ENCODE assay signal across 13 mouse cellular contexts in the genomic region with DNA sequence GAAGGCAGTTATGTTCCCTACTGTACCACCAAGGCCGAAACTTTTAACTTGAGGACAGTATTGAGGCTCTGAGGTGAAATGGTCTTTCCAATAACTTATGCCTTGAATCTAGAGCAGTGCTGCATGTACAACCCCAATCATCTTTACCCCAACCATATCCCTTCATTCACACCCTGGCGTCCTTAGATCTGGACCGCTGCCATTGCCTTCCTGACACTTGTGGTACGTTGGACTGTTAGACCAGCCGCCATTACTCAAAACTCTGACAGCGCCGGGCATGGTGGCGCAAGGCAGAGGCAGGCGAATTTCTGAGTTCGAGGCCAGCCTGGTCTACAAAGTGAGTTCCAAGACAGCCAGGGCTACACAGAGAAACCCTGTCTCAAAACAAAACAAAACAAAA.
DNase-seq lines count a peak whose midpoint lies in the region; ATAC-seq and TF ChIP-seq lines count a peak whose summit lies in the region.
"Had no signal": no experiment of that assay in that cellular context is flagged by ENCODE, and none has a peak within 500 bp of the region (broad histone marks: within the 10 kb centered on the region; RNA-seq: fewer than 3 reads in every experiment).

No protein-coding gene starts in this region.

- H3ac ChIP-seq in myocyte (ENCODE audit: control insufficient read depth, insufficient read length): no peak overlapping the region

- no peak for DNase-seq in heart, postnatal 14 days
- no peak for DNase-seq in lung, postnatal 4 days
- DNase-seq in thymus, postnatal 0 days (ENCODE audit: low spot score): no peak
- no peak for DNase-seq in thymus, postnatal 10 days (ENCODE audit: low spot score in 2 of 2)
- DNase-seq: adrenal gland, postnatal 25 days; cerebellum, adult 11 months; lung, postnatal 10 days; right cerebral cortex, postnatal 25 days had no signal

- peak overlapping the region; percentile 86 for H3K4me2 ChIP-seq in heart, embryonic 14.5 days (ENCODE audit: low read length)
- H3K4me2 ChIP-seq in lung, embryonic 16.5 days (ENCODE audit: low read depth, low read length): peak overlapping the region; percentile 93; the same call in 1 of the 2 replicates
- peak overlapping the region; percentile 80 for H3K4me2 ChIP-seq in forebrain, embryonic 15.5 days (replicated peaks)
- H3K4me2 ChIP-seq in myocyte (ENCODE audit: low read depth): peak overlapping the region; percentile 65

- no peak overlapping the region for H3K9ac ChIP-seq in heart, embryonic 14.5 days (ENCODE audit: low read length)
- no peak overlapping the region for H3K9ac ChIP-seq in lung, embryonic 16.5 days (ENCODE audit: low read length)
- no peak overlapping the region for H3K9ac ChIP-seq in forebrain, embryonic 15.5 days (replicated peaks)

- peak overlapping the region in 1 of 2 experiments; percentile 81; a peak in 1 of 4 replicates for H3K4me3 ChIP-seq in heart, embryonic 14.5 days (ENCODE audit: control insufficient read depth in 1 of 2, insufficient read depth in 1 of 2, low read depth in 1 of 2, low read length in 2 of 2)
- H3K4me3 ChIP-seq in lung, embryonic 16.5 days (ENCODE audit: low read length): no peak overlapping the region
- H3K4me3 ChIP-seq in forebrain, embryonic 15.5 days: no peak overlapping the region
- peak overlapping the region; percentile 52 for H3K4me3 ChIP-seq in myocyte

- intact Hi-C loops in heart, postnatal 14 days (cut with DNase I): no loop called here

- no peak overlapping the region for H3K27ac ChIP-seq in heart, embryonic 14.5 days (replicated peaks in 1 of 2; ENCODE audit: control insufficient read depth in 1 of 2, insufficient read depth in 1 of 2, low read depth in 2 of 2, low read length in 2 of 2)
- H3K27ac ChIP-seq in lung, embryonic 16.5 days (ENCODE audit: low read length): no peak overlapping the region
- H3K27ac ChIP-seq in forebrain, embryonic 15.5 days (replicated peaks): no peak overlapping the region

- ATAC-seq in heart, embryonic 14.5 days (ENCODE audit: insufficient number of reproducible peaks, insufficient read depth, low FRiP score, low read depth): no peak
- ATAC-seq in lung, embryonic 16.5 days (ENCODE audit: low read depth): no peak
- ATAC-seq in forebrain, embryonic 15.5 days (replicated peaks): no peak
- ATAC-seq: CD4-positive, CD25-positive, alpha-beta regulatory T cell, adult 4 months had no signal

- peaks cover 61% of the 10 kb centered on the region for H3K79me2 ChIP-seq in myocyte (ENCODE audit: control insufficient read depth, insufficient read depth)

- no peaks in the 10 kb centered on the region for H3K36me3 ChIP-seq in heart, embryonic 14.5 days (ENCODE audit: control insufficient read depth, insufficient read depth, low read length)
- H3K36me3 ChIP-seq in lung, embryonic 16.5 days (ENCODE audit: control insufficient read depth, insufficient read depth, low read length): no peaks in the 10 kb centered on the region
- H3K36me3 ChIP-seq in forebrain, embryonic 15.5 days: no peaks in the 10 kb centered on the region
- H3K36me3 ChIP-seq in myocyte (ENCODE audit: control insufficient read depth, insufficient read depth): no peaks in the 10 kb centered on the region

- H3K9me3 ChIP-seq in heart, embryonic 14.5 days (ENCODE audit: control insufficient read depth, low read length): no peaks in the 10 kb centered on the region
- no peaks in the 10 kb centered on the region for H3K9me3 ChIP-seq in lung, embryonic 16.5 days (ENCODE audit: control insufficient read depth, low read length)
- no peaks in the 10 kb centered on the region for H3K9me3 ChIP-seq in forebrain, embryonic 15.5 days

- no peak for TF ChIP-seq POLR2A in myocyte (IDR thresholded peaks at IDR 0.05; ENCODE audit: insufficient read length, low read depth)

- H3K27me3 ChIP-seq in heart, embryonic 14.5 days (ENCODE audit: control insufficient read depth, insufficient read depth, low read length): no peaks in the 10 kb centered on the region
- H3K27me3 ChIP-seq in lung, embryonic 16.5 days (ENCODE audit: control insufficient read depth, insufficient read depth, low read depth, low read length): no peaks in the 10 kb centered on the region
- H3K27me3 ChIP-seq in forebrain, embryonic 15.5 days: no peaks in the 10 kb centered on the region
- no peaks in the 10 kb centered on the region for H3K27me3 ChIP-seq in myocyte (ENCODE audit: control insufficient read depth, insufficient read depth, insufficient read length)

- WGBS in heart, embryonic 14.5 days: 86% methylated on average over 10 of the region's 10 CpGs
- WGBS in lung, embryonic 16.5 days: 79% methylated on average over 10 of the region's 10 CpGs
- 90% methylated on average over 10 of the region's 10 CpGs for WGBS in forebrain, embryonic 15.5 days

- peaks cover 0 to 10% of the 10 kb centered on the region in 2 experiments; a peak in 2 of 4 replicates for H3K4me1 ChIP-seq in heart, embryonic 14.5 days (ENCODE audit: control insufficient read depth in 2 of 2, insufficient read depth in 2 of 2, low read length in 2 of 2)
- peaks cover 7% of the 10 kb centered on the region; the same call in 1 of the 2 replicates for H3K4me1 ChIP-seq in lung, embryonic 16.5 days (replicated peaks; ENCODE audit: control insufficient read depth, insufficient read depth, low read length)
- H3K4me1 ChIP-seq in forebrain, embryonic 15.5 days: peaks cover 8% of the 10 kb centered on the region

TF ChIP-seq in myocyte, 11 proteins besides CTCF, POLR2A, EP300 and RAD21:
- TF ChIP-seq MAX (IDR thresholded peaks at IDR 0.05; ENCODE audit: low read depth) (no peak), SRF (IDR thresholded peaks at IDR 0.05; ENCODE audit: control insufficient read depth, insufficient read length, low read depth) (no peak), MYOD1 (IDR thresholded peaks at IDR 0.05; ENCODE audit: control insufficient read depth in 1 of 3, insufficient read length in 2 of 3, low read depth in 2 of 3) (no peak), REST (IDR thresholded peaks at IDR 0.05; ENCODE audit: insufficient read depth, insufficient read length) (no peak), USF1 (IDR thresholded peaks at IDR 0.05; ENCODE audit: low read depth) (no peak), E2F4 (IDR thresholded peaks at IDR 0.05; ENCODE audit: insufficient read depth) (no peak), POLR2AphosphoS2 (IDR thresholded peaks at IDR 0.05; ENCODE audit: insufficient read length, low read depth) (no peak), TCF3 (IDR thresholded peaks at IDR 0.05; ENCODE audit: insufficient read length, low read depth) (no peak), CEBPB (IDR thresholded peaks at IDR 0.05; ENCODE audit: insufficient read depth, poor library complexity, severe bottlenecking) (no peak), TCF12 (IDR thresholded peaks at IDR 0.05; ENCODE audit: insufficient read depth, poor library complexity, severe bottlenecking) (no peak), MYOG (IDR thresholded peaks at IDR 0.05; ENCODE audit: control insufficient read depth in 1 of 3, insufficient read depth in 1 of 3, insufficient read length in 2 of 3, low read depth in 2 of 3) (no peak)
TF ChIP-seq in myocyte: peak in this region for 0.
